Mouse (Mus musculus): ENCODE data around the gene Zfp143.
"Not testable (repeated sequence)": the region's sequence is repeated elsewhere in the genome, so short reads cannot be mapped to it uniquely, and the experiment has no call there.

DNA sequence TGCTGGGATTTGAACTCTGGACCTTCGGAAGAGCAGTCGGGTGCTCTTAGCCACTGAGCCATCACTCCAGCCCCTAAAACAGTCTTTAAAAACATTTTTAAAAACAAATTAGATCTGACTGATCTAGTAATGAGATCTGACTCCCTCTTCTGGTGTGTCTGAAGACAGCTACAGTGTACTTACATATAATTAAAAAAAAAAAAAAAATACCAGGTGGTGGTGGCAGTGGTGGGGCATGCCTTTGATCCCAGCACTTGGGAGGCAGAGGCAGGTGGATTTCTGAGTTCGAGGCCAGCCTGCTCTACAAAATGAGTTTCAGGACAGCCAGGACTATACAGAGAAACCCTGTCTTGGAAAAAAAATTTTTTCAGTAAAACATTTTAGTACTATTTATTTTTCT lies 47.5 kb downstream of the Zfp143 start:
- not testable (repeated sequence) for TF ChIP-seq FLI1 (IDR thresholded peaks at IDR 0.05; ENCODE audit: low read length); GATA1 (IDR thresholded peaks at IDR 0.05; ENCODE audit: borderline replicate concordance, low read length)
